Mouse (Mus musculus) heart, embryonic 10.5 days (tissue): ENCODE measurements around the gene Prodh2. TPM values are rescaled to one million over a fixed set of nuclear protein-coding genes. Genes with fewer than 3 reads are reported as not detected.
A peak's percentile ranks its signal among the peaks of the same experiment; 100 is the strongest.

Experiments
- DNase-seq: peaks from one replicate; pipeline ENCODE4 v3.0.0-alpha.2; 2017; ENCODE audit warnings: low spot score
- H3K27ac ChIP-seq: fragments of 300-500 bp; sonication (generic); 2 replicates; pipeline ENCODE4 v1.5.1; 2016; ENCODE audit warnings: mild to moderate bottlenecking
- H3K27me3 ChIP-seq: fragments of 300-500 bp; sonication (generic); 2 replicates; pipeline ENCODE4 v1.6.1; 2016; ENCODE audit warnings: mild to moderate bottlenecking; ENCODE audit not compliant: poor library complexity, insufficient read depth, severe bottlenecking
- H3K36me3 ChIP-seq: fragments of 300-500 bp; sonication (generic); 2 replicates; pipeline ENCODE4 v1.6.1; 2016; ENCODE audit warnings: mild to moderate bottlenecking, moderate library complexity
- H3K4me1 ChIP-seq: fragments of 300-500 bp; sonication (generic); 2 replicates; pipeline ENCODE4 v1.6.1; 2016; ENCODE audit warnings: mild to moderate bottlenecking
- H3K4me3 ChIP-seq: fragments of 300-500 bp; sonication (generic); 2 replicates; pipeline ENCODE4 v1.5.1; 2016; ENCODE audit warnings: mild to moderate bottlenecking, moderate library complexity
- H3K9me3 ChIP-seq: fragments of 300-500 bp; sonication (generic); 2 replicates; pipeline ENCODE4 v1.6.1; 2016; ENCODE audit warnings: mild to moderate bottlenecking, moderate library complexity
- WGBS: fragments of 180-500 bp; shearing (Covaris S2); methylation state at CpG from one replicate; pipeline ENCODE4 v1.1.7; 2016; 5-methylcytosine and 5-hydroxymethylcytosine counted together
- polyA plus RNA-seq: library from polyadenylated mRNA; unstranded; fragments of >200 nt; fragmentation: Nextera tagmentation; extraction: Ambion mirVana; gene quantifications from 2 replicates; pipeline ENCODE4 v1.2.1, GENCODE M21; 2016

Gene Prodh2
- polyA plus RNA-seq: 0.30 and 3.0 TPM in 2 replicates

DNA sequence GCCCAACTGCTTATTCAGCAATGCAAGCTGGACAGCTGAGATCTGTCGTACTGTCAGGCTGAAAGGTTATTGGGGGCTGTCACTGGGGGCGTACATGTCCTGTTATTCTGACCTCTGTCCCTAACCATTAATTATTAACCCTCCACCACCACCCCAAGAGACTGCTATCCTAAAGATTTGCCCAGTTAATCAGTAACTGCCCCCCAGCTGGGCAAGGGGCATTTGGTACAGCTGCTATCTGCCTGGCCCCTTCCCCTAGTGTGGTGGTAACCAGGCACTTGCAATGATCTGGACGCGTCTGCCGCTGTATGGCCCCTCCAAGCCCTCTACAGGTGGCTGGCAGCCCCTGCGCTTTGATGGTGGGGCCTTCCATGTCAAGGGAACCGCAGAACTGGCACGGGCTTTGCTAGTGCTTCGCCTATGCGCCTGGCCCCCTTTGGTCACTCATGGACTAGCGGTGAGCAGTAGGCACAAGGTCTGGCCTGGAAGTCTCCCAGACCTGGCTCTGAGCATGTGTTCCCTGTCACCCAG, at the start of gene Prodh2:
Prodh2 (plus strand) TSS at position 222 of the 531 bp plus-strand sequence.
- Histone ChIP-seq H3K27me3 (peaks cover 29% of the 10 kb centered on the region; the same call in 1 of the 2 replicates), H3K9me3 (no peaks in the 10 kb centered on the region), H3K27ac (no peak within 1 kb of the TSS), H3K4me1 (no peaks in the 10 kb centered on the region), H3K36me3 (no peaks in the 10 kb centered on the region), H3K4me3 (no peak within 1 kb of the TSS)
- DNase-seq: no peak
- WGBS: 54% methylated on average over 11 of the region's 11 CpGs

- Histone ChIP-seq H3K27me3 (peaks cover 87% of the 10 kb centered on the region), H3K36me3 (no peaks in the 10 kb centered on the region), H3K9me3 (peaks cover 3% of the 10 kb centered on the region; the same call in 1 of the 2 replicates), H3K4me3 (peak overlapping the region; percentile 79; the same call in 1 of the 2 replicates), H3K27ac (no peak overlapping the region), H3K4me1 (peaks cover 19% of the 10 kb centered on the region)
- DNase-seq: no peak
- 23% methylated on average over 9 of the region's 9 CpGs for WGBS
Measured at GRCm38 (mm10) chr7:30443696-30444095, 49.7 kb upstream of the Prodh2 start.

DNA sequence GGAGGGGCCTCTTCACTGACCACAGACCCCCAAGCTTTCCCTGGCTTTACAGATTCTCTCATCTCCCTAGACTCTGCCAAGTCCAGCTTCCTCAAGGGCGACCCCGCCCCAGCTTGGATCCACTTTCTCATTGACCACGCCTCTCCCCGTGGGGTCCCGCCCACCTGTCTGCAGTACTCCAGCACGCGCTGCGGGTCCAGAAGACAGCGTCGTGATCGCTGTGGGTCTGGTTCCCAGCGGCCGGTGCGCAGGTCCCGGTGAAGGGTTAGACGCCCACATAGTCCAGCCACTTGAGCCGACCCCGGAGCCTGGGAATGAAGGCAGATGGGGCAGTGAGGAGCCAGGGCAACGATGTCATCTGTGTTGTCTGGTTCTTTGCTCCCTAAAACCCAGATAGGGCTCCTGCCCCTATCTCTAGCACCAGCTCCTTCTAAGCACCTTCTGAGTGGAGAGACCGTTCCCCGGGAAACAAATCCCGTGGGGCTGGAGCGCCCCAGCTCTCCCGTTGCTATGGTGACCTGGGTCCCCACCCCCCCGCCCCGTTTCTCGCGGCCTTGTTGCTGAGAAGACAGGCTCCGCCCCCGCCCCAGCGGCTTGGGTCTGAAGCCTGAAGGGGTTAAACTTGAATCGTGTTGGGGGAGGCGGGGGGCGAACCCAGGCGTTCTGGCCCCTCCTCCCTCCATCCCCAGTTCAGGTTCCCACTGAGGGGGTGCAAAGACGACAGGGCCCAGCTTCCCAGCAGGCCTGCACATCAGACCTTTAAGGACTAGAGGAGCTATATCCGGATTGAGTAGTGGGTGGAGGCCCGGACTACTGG, 49.1 kb upstream of the Prodh2 start:
- WGBS: 1% methylated on average over 38 of the region's 38 CpGs
- peaks cover 19% of the 10 kb centered on the region for H3K4me1 ChIP-seq
- H3K4me3 ChIP-seq: peak overlapping the region; percentile 79
- DNase-seq: no peak
- peak overlapping the region; percentile 83; the same call in 1 of the 2 replicates for H3K27ac ChIP-seq
- H3K27me3 ChIP-seq: peaks cover 80% of the 10 kb centered on the region
- no peaks in the 10 kb centered on the region for H3K36me3 ChIP-seq
- H3K9me3 ChIP-seq: peaks cover 3% of the 10 kb centered on the region; the same call in 1 of the 2 replicates

DNA sequence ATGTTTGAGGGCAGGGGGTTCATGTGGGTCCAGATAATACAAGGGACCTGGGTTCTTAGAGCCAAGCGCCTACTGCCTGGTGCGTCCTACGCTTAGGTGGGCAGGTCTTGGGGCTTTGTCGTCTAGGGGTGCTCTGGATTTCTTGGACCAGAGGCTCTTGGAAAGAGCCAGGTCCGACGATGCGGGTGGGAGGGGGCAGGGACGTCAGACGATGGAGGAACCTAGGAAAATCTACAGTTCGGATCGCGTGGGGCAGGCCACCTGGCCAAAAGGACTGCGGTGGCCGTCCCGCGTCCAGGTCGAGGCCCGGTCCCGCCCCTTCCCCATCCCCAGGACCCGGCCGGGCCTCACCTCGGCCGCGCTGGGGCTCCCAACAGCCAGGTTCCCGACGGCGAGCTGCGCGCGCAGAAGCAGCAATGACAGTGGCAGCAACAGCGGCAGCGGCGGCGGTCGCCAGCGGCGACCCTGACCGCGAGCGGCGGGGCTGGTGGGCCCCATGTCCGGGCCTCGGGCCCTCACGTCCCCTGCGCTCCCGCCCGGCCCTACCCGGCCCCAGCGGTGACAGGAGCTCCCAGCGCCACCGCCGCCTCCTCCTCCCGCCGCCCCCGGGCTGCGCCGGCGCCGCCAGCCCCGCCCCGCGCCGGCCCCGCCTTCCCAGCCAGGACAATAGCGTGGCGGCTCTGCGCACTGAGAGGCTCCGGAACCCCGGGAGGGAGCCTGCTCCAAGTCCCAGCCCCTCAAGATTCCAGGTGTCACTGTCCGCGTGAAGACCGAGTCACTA, 48.3 kb upstream of the Prodh2 start, which contains the start of gene Aplp1:
Aplp1 (minus strand) TSS at position 565 of the 781 bp plus-strand sequence.
- peak within 1 kb of the TSS; percentile 79 for H3K4me3 ChIP-seq
- no peak for DNase-seq
- no peaks in the 10 kb centered on the region for H3K36me3 ChIP-seq
- H3K9me3 ChIP-seq: peaks cover 3% of the 10 kb centered on the region; the same call in 1 of the 2 replicates
- peaks cover 19% of the 10 kb centered on the region for H3K4me1 ChIP-seq
- WGBS: under 1% methylated on average over 61 of the region's 72 CpGs
- peak within 1 kb of the TSS; percentile 83 for H3K27ac ChIP-seq
- H3K27me3 ChIP-seq: peaks cover 80% of the 10 kb centered on the region

DNA sequence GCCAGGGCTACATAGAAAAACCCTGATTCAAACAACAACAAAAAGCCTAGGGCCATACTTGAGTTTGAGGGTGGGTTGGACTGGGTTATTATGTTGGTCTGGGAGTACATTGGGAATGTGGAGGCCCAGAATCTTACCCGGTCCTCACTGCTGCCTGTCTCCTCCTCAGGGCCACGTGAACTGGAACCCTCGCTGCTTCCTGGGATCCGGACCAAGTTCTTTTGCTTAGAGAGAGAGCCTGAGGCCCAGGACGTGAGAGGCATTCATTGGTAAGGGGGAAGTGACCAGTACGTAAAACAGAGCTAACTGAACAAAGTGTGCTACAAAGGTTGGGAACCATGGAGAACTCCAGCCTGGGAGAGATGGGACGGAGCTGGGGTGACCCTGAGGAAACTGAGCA, 43.2 kb upstream of the Prodh2 start:
- WGBS: 72% methylated on average over 7 of the region's 7 CpGs
- Histone ChIP-seq H3K27me3 (peaks cover 85% of the 10 kb centered on the region), H3K36me3 (no peaks in the 10 kb centered on the region), H3K4me1 (peaks cover 10% of the 10 kb centered on the region; the same call in 1 of the 2 replicates), H3K4me3 (no peak overlapping the region), H3K9me3 (peaks cover 3% of the 10 kb centered on the region; the same call in 1 of the 2 replicates), H3K27ac (no peak overlapping the region)
- no peak for DNase-seq

- DNase-seq: no peak
- Histone ChIP-seq H3K9me3 (no peaks in the 10 kb centered on the region), H3K27ac (no peak overlapping the region), H3K27me3 (peaks cover 91% of the 10 kb centered on the region), H3K4me1 (peaks cover 18% of the 10 kb centered on the region), H3K36me3 (no peaks in the 10 kb centered on the region), H3K4me3 (0 out of 2 replicates have a peak overlapping the region, but pooled peaks have one; percentile 37)
- 20% methylated on average over 25 of the region's 25 CpGs for WGBS
Measured at GRCm38 (mm10) chr7:30453327-30453726, 40.1 kb upstream of the Prodh2 start.

GRCm38 (mm10) chr7:30453766-30454165, 39.7 kb upstream of the Prodh2 start:
- 1% methylated on average over 25 of the region's 25 CpGs for WGBS
- no peak for DNase-seq
- H3K27me3 ChIP-seq: peaks cover 93% of the 10 kb centered on the region
- no peaks in the 10 kb centered on the region for H3K36me3 ChIP-seq
- peak overlapping the region; percentile 37; the same call in 1 of the 2 replicates for H3K4me3 ChIP-seq
- H3K27ac ChIP-seq: no peak overlapping the region
- H3K4me1 ChIP-seq: peaks cover 18% of the 10 kb centered on the region
- H3K9me3 ChIP-seq: no peaks in the 10 kb centered on the region

GRCm38 (mm10) chr7:30454259-30454658, 39.2 kb upstream of the Prodh2 start:
- Histone ChIP-seq H3K36me3 (no peaks in the 10 kb centered on the region), H3K4me1 (peaks cover 18% of the 10 kb centered on the region), H3K4me3 (peak overlapping the region; percentile 37; the same call in 1 of the 2 replicates), H3K27me3 (peaks cover 98% of the 10 kb centered on the region), H3K9me3 (no peaks in the 10 kb centered on the region), H3K27ac (no peak overlapping the region)
- 13% methylated on average over 6 of the region's 6 CpGs for WGBS
- no peak for DNase-seq

GRCm38 (mm10) chr7:30456487-30456886, 36.9 kb upstream of the Prodh2 start:
- Histone ChIP-seq H3K9me3 (no peaks in the 10 kb centered on the region), H3K4me1 (peaks cover 18% of the 10 kb centered on the region), H3K4me3 (peak overlapping the region; percentile 31), H3K36me3 (no peaks in the 10 kb centered on the region), H3K27ac (no peak overlapping the region), H3K27me3 (peaks cover 100% of the 10 kb centered on the region)
- WGBS: 2% methylated on average over 9 of the region's 9 CpGs
- no peak for DNase-seq

DNA sequence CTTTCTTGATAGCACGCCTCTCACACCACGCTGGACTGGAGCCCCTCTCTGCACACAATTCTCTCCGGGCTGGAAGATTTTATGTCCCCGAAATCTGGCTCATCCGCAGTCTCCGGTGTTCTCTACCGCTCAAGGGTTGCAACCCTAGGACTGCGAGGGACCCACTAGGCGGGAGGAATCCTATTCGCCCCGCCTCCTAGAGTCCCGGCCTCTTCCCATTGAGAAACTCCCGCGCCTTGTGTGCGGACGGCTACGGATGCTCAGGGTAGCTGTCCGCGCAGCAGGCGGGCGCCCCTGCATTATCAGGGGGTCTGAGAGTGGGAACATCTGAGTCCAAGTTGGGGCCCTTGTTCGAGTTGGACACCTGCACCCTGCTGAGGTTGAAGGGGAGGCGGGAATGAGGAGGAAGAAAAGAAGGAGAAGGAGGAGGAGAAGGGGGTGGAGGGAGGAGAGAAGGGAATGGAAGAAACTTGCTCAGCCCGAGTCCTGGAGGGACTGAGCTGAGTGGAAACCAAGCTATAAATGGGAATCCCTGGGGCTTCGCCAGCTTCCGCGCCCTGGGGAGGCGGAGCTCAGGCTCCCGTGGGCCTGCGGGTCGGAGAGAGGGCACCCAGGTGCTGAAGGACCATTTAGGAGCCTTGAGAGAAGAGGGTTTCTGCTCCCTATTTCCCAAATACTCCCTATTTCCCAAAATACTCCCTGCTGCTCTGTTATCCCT, 36.4 kb upstream of the Prodh2 start:
- H3K36me3 ChIP-seq: no peaks in the 10 kb centered on the region
- peaks cover 18% of the 10 kb centered on the region for H3K4me1 ChIP-seq
- DNase-seq: no peak
- H3K9me3 ChIP-seq: no peaks in the 10 kb centered on the region
- peak overlapping the region; percentile 31 for H3K4me3 ChIP-seq
- WGBS: under 1% methylated on average over 31 of the region's 31 CpGs
- peaks cover 100% of the 10 kb centered on the region for H3K27me3 ChIP-seq
- no peak overlapping the region for H3K27ac ChIP-seq

- no peak for DNase-seq
- WGBS: 4% methylated on average over 15 of the region's 16 CpGs
Measured at GRCm38 (mm10) chr7:30457629-30458330, 35.6 kb upstream of the Prodh2 start, which contains the start of the genes Kirrel2 and Nphs1. Gene Kirrel2 (minus strand): TSS chr7:30457690. Gene Nphs1 (plus strand): TSS chr7:30458315.

More at GRCm38 (mm10) chr7:30457629-30458330, 35.6 kb upstream of the Prodh2 start, which contains the start of the genes Kirrel2 and Nphs1:
- no peak within 1 kb of the TSS for H3K27ac ChIP-seq
- peaks cover 18% of the 10 kb centered on the region for H3K4me1 ChIP-seq
- no peaks in the 10 kb centered on the region for H3K9me3 ChIP-seq
- peaks cover 100% of the 10 kb centered on the region for H3K27me3 ChIP-seq
- peak within 1 kb of the TSS; percentile 31 for H3K4me3 ChIP-seq
- H3K36me3 ChIP-seq: no peaks in the 10 kb centered on the region
